Mouse (Mus musculus) neural tube, embryonic 10.5 days (tissue): ENCODE results near the gene Kdm7a.

Source experiments
- DNase-seq: peaks from one replicate; pipeline ENCODE4 v3.0.0-alpha.2; 2017; ENCODE audit warnings: low spot score; ENCODE audit errors: extremely low spot score

Gene Kdm7a

GRCm38 (mm10) chr6:39104631-39105030 is 102.0 kb downstream of the Kdm7a start:
- no peak for DNase-seq
